Mouse (Mus musculus) spleen, adult 18-20 months (tissue): Measurements from ENCODE around the gene Gtf2a1l.

Experiments used
- DNase-seq, 2 experiments: peaks; one replicate each; pipeline ENCODE4 v3.0.0; 2022; ENCODE audit warnings: mixed read lengths in 2 of 2

Gtf2a1l gene

GRCm38 (mm10) chr17:88668452-88668851, at the start of gene Gtf2a1l:
TSS of gene Gtf2a1l (plus strand) at chr17:88668660.
- DNase-seq: peak; percentile 25 to 36

- no peak for DNase-seq
Observed at GRCm38 (mm10) chr17:88620935-88621334, 47.5 kb upstream of the Gtf2a1l start.

GRCm38 (mm10) chr17:88621374-88621773, 47.1 kb upstream of the Gtf2a1l start:
- no peak for DNase-seq

GRCm38 (mm10) chr17:88622711-88623110, 45.7 kb upstream of the Gtf2a1l start:
- DNase-seq: no peak

- no peak for DNase-seq
Observed at GRCm38 (mm10) chr17:88624386-88624785, 44.1 kb upstream of the Gtf2a1l start.

- no peak for DNase-seq
Observed at GRCm38 (mm10) chr17:88625350-88625749, 43.1 kb upstream of the Gtf2a1l start.

- DNase-seq: no peak
Observed at GRCm38 (mm10) chr17:88625931-88626330, 42.5 kb upstream of the Gtf2a1l start.

GRCm38 (mm10) chr17:88626347-88626811, 42.1 kb upstream of the Gtf2a1l start:
- DNase-seq: no peak

GRCm38 (mm10) chr17:88627150-88627549, 41.3 kb upstream of the Gtf2a1l start:
- DNase-seq: no peak

- no peak for DNase-seq
Observed at GRCm38 (mm10) chr17:88628676-88629380, 39.6 kb upstream of the Gtf2a1l start.

- DNase-seq: no peak
Observed at GRCm38 (mm10) chr17:88629381-88629759, 39.1 kb upstream of the Gtf2a1l start.

- no peak for DNase-seq
Observed at GRCm38 (mm10) chr17:88629931-88630553, 38.4 kb upstream of the Gtf2a1l start.

- DNase-seq: no peak
Observed at GRCm38 (mm10) chr17:88630554-88630948, 37.9 kb upstream of the Gtf2a1l start.

- no peak for DNase-seq
Observed at GRCm38 (mm10) chr17:88632631-88633030, 35.8 kb upstream of the Gtf2a1l start.

GRCm38 (mm10) chr17:88636076-88636475, 32.4 kb upstream of the Gtf2a1l start:
- no peak for DNase-seq

GRCm38 (mm10) chr17:88636587-88636986, 31.9 kb upstream of the Gtf2a1l start:
- DNase-seq: no peak

GRCm38 (mm10) chr17:88641012-88641411, 27.4 kb upstream of the Gtf2a1l start:
- DNase-seq: peak; percentile 40 to 70

- no peak for DNase-seq
Observed at GRCm38 (mm10) chr17:88641836-88642235, 26.6 kb upstream of the Gtf2a1l start.

- no peak for DNase-seq
Observed at GRCm38 (mm10) chr17:88644876-88645275, 23.6 kb upstream of the Gtf2a1l start.

GRCm38 (mm10) chr17:88645299-88645698, 23.2 kb upstream of the Gtf2a1l start:
- no peak for DNase-seq

GRCm38 (mm10) chr17:88647149-88647548, 21.3 kb upstream of the Gtf2a1l start:
- DNase-seq: no peak

- DNase-seq: peak in 1 of 2 experiments; percentile 67
Observed at GRCm38 (mm10) chr17:88652010-88652409, 16.4 kb upstream of the Gtf2a1l start.

GRCm38 (mm10) chr17:88652702-88653374, 15.6 kb upstream of the Gtf2a1l start:
- DNase-seq: peak; percentile 49 to 78

- DNase-seq: no peak
Observed at GRCm38 (mm10) chr17:88653375-88653769, 15.1 kb upstream of the Gtf2a1l start.
